Mouse (Mus musculus) G1E (cell line): ENCODE results near the gene Nes.

ENCODE experiments used
- CTCF ChIP-seq: IDR thresholded peaks from 2 replicates; pipeline ENCODE4 v1.5.1; 2012; ENCODE audit warnings: low read depth, low read length, inconsistent platforms, mixed read lengths
- GATA1 ChIP-seq: IDR thresholded peaks from 2 replicates; pipeline ENCODE4 v1.6.1; 2012; ENCODE audit warnings: borderline replicate concordance, low read length, inconsistent platforms, mixed read lengths
- GATA2 ChIP-seq: IDR thresholded peaks from 2 replicates; pipeline ENCODE4 v1.6.1; 2012; ENCODE audit warnings: low read depth, low read length, inconsistent platforms, borderline replicate concordance
- POLR2AphosphoS5 ChIP-seq: IDR thresholded peaks from 2 replicates; pipeline ENCODE4 v1.6.1; 2012; ENCODE audit warnings: low read depth, low read length, inconsistent platforms; ENCODE audit not compliant: insufficient replicate concordance
- TAL1 ChIP-seq: conservative IDR thresholded peaks from 2 replicates; pipeline ENCODE4 v1.6.1; 2012; ENCODE audit warnings: low read depth, low read length, inconsistent platforms, mixed read lengths

GRCm38 (mm10) chr3:88005822-88006786 is 35.2 kb downstream of the Nes start:
- TF ChIP-seq CTCF (peak; percentile 83), POLR2AphosphoS5 (no peak), GATA1 (no peak), TAL1 (no peak), GATA2 (no peak)
